Mouse (Mus musculus) olfactory bulb, adult 2 months (tissue): Measurements from ENCODE around the gene Phgr1.

ENCODE experiments used
- CTCF ChIP-seq: fragments of 200-500 bp; IDR thresholded peaks from 2 replicates; pipeline ENCODE4 v1.5.1; 2012; ENCODE audit warnings: low read depth, mild to moderate bottlenecking, low read length, moderate library complexity; ENCODE audit not compliant: insufficient read depth
- POLR2A ChIP-seq: fragments of 200-500 bp; IDR thresholded peaks from 2 replicates; pipeline ENCODE4 v1.6.1; 2012; ENCODE audit warnings: mild to moderate bottlenecking, low read depth, low read length, moderate library complexity; ENCODE audit not compliant: insufficient read depth

GRCm38 (mm10) chr2:118741183-118741582 is 31.4 kb upstream of the Phgr1 start:
- TF ChIP-seq CTCF (no peak), POLR2A (no peak)
